Mouse (Mus musculus) lung, postnatal 0 days (tissue): ENCODE results near the gene E030018B13Rik. TPM values are rescaled to one million over a fixed set of nuclear protein-coding genes. Genes with fewer than 3 reads are reported as not detected.
A peak's percentile ranks its signal among the peaks of the same experiment; 100 is the strongest.

Experiments
- ATAC-seq: fragments of 200-750 bp; cut with Nextera tagmentation; 2 replicates; pipeline ENCODE4 v1.8.0; 2017; ENCODE audit warnings: moderate library complexity
- DNase-seq: peaks from one replicate; pipeline ENCODE4 v3.0.0-alpha.2; 2016; ENCODE audit warnings: low spot score
- H3K27ac ChIP-seq: fragments of 300-500 bp; sonication (generic); 2 replicates; pipeline ENCODE4 v1.5.1; 2014; ENCODE audit warnings: antibody characterized with exemption, mild to moderate bottlenecking, low read length, mixed read lengths
- H3K27me3 ChIP-seq: fragments of 300-500 bp; sonication (generic); replicated peaks from 2 replicates; pipeline ENCODE4 v1.6.1; 2014; ENCODE audit warnings: low read length, mixed read lengths; ENCODE audit not compliant: insufficient read depth
- H3K36me3 ChIP-seq: fragments of 300-500 bp; sonication (generic); 2 replicates; pipeline ENCODE4 v1.6.1; 2014; ENCODE audit warnings: low read length, mixed read lengths; ENCODE audit not compliant: insufficient read depth
- H3K4me1 ChIP-seq: fragments of 300-500 bp; sonication (generic); 2 replicates; pipeline ENCODE4 v1.6.1; 2014; ENCODE audit warnings: antibody characterized with exemption, low read depth, low read length, mixed read lengths; ENCODE audit not compliant: insufficient read depth
- H3K4me2 ChIP-seq: fragments of 300-500 bp; sonication (generic); replicated peaks from 2 replicates; pipeline ENCODE4 v1.6.1; 2014; ENCODE audit warnings: low read depth, mild to moderate bottlenecking, low read length, moderate library complexity, mixed read lengths
- H3K4me3 ChIP-seq: fragments of 300-500 bp; sonication (generic); 2 replicates; pipeline ENCODE4 v1.5.1; 2014; ENCODE audit warnings: low read depth, low read length
- H3K9ac ChIP-seq: fragments of 300-500 bp; sonication (generic); replicated peaks from 2 replicates; pipeline ENCODE4 v1.6.1; 2014; ENCODE audit warnings: low read depth, mild to moderate bottlenecking
- H3K9me3 ChIP-seq: fragments of 300-500 bp; sonication (generic); 2 replicates; pipeline ENCODE4 v1.6.1; 2016; ENCODE audit warnings: low read length, mixed read lengths
- CTCF ChIP-seq: IDR thresholded peaks from 2 replicates; pipeline ENCODE4 v1.5.1; 2016; ENCODE audit warnings: antibody characterized with exemption, mild to moderate bottlenecking
- EP300 ChIP-seq: IDR thresholded peaks from 2 replicates; pipeline ENCODE4 v1.6.1; 2016; ENCODE audit warnings: antibody characterized with exemption, mild to moderate bottlenecking, control low read depth
- WGBS: fragments of 180-500 bp; shearing (Covaris S2); extraction: QIAGEN DNeasy Blood & Tissue Kit; methylation state at CpG from one replicate; pipeline ENCODE4 v1.1.7; 2014; 5-methylcytosine and 5-hydroxymethylcytosine counted together
- polyA plus RNA-seq: library from polyadenylated mRNA; unstranded; fragments of >200 nt; fragmentation: Nextera tagmentation; extraction: Ambion mirVana; gene quantifications from 2 replicates; pipeline ENCODE4 v1.2.1, GENCODE M21; 2015

The E030018B13Rik gene
- polyA plus RNA-seq, 1 experiment from 2014 or later = 0.27 TPM

GRCm38 (mm10) chr7:63950931-63951607 is 34.4 kb downstream of the E030018B13Rik start:
- H3K9ac ChIP-seq = no peak overlapping the region
- ATAC-seq (no peak; the same call in 1 of the 2 replicates), DNase-seq (no peak)
- no peaks in the 10 kb centered on the region for H3K36me3 ChIP-seq
- no peak overlapping the region for H3K4me3 ChIP-seq
- no peaks in the 10 kb centered on the region for H3K9me3 ChIP-seq
- H3K27ac ChIP-seq = no peak overlapping the region
- no peaks in the 10 kb centered on the region for H3K27me3 ChIP-seq
- 66% methylated on average over 10 of the region's 10 CpGs for WGBS
- H3K4me1 ChIP-seq = no peaks in the 10 kb centered on the region
- H3K4me2 ChIP-seq = no peak overlapping the region
- TF ChIP-seq CTCF = no peak
- TF ChIP-seq EP300 = no peak

DNA sequence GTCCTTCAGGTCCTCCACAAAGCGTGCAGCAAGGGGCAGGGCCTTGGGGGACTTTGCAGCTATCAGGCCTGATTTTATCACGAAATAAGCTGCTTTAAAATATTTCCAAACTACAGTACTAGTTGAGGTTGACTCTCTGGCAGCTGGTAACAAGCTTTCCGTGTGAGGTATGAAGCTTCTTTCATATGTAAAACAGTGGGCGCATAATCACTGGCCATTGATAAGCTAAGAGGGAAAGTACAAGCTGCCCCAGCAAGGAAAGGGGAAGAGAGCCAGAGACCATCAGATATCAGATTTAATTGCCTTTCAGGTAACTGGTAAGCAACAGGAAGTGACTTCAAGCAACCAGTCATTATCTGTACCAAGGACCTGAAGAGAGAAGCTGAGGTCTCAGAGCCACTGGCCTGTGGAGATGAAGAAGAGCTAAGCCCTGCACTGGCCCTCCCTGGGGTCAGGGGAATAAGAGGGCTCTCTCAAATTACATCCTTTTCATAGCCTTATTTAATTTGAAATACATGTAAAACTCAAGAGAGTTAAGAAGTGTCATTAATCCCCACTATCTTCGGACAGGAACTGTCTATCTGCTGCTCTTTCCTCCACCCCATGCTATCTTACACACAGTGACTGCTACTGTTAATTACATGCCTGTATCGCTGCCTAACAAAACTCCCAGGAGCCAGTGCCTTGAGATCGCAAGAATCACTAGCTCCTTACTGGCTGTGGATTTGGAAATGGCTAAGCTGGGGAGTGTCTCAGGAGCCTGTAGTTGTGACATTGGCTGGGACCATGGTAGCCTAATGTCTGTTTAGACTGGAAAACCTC is 35.6 kb downstream of the E030018B13Rik start:
- no peaks in the 10 kb centered on the region for H3K36me3 ChIP-seq
- no peak overlapping the region for H3K27ac ChIP-seq
- TF ChIP-seq CTCF (no peak), EP300 (no peak)
- H3K4me2 ChIP-seq = no peak overlapping the region
- no peak overlapping the region for H3K9ac ChIP-seq
- H3K4me1 ChIP-seq = peaks cover 4% of the 10 kb centered on the region; the same call in 1 of the 2 replicates
- H3K27me3 ChIP-seq = no peaks in the 10 kb centered on the region
- no peak for ATAC-seq
- H3K9me3 ChIP-seq = no peaks in the 10 kb centered on the region
- 75% methylated on average over 7 of the region's 7 CpGs for WGBS
- DNase-seq = no peak
- H3K4me3 ChIP-seq = no peak overlapping the region

GRCm38 (mm10) chr7:63955440-63955839 is 38.8 kb downstream of the E030018B13Rik start:
- DNase-seq = no peak
- Histone ChIP-seq H3K36me3 (no peaks in the 10 kb centered on the region), H3K27me3 (no peaks in the 10 kb centered on the region), H3K4me2 (no peak overlapping the region), H3K4me3 (no peak overlapping the region), H3K4me1 (peaks cover 4% of the 10 kb centered on the region; the same call in 1 of the 2 replicates), H3K9me3 (no peaks in the 10 kb centered on the region), H3K9ac (no peak overlapping the region), H3K27ac (no peak overlapping the region)
- no peak for TF ChIP-seq CTCF
- no peak for TF ChIP-seq EP300
- no peak for ATAC-seq
- 90% methylated on average over 2 of the region's 2 CpGs for WGBS

DNA sequence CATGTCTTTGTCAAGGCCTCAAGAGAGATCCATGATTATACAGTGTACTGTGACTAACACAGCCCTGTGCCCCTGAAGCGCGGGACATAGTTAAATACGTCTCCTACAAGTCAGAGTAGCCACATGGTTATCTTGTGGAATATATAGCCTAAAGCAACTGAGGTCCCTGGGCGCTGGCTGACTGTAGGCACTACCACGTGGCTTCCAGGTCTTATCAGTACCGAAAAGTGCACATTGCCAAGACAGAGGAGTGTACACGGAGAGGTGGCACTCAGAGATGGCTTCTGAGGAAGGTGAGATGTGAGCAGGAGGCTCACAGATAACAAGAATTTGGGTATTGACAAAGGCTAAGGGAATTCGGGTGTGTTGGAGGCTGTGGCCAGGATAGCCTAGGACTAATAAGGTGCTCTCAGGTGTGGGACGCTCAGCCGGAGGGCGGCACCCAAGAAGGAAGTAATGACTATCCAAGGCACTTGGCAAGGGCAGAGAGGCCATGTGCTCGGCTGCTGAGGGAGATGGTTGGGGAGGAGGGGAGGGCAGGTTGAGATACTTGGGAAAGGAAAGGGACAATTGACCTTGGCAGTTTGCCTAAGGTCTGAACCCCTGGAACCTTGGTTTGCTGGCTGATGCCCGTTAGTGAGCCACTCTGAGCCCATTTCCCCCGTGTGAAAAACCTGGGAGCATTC is 39.6 kb downstream of the E030018B13Rik start:
- TF ChIP-seq EP300 = no peak
- no peak for TF ChIP-seq CTCF
- ATAC-seq = peak; percentile 48

GRCm38 (mm10) chr7:63956981-63957713 is 40.5 kb downstream of the E030018B13Rik start:
- 42% methylated on average over 16 of the region's 16 CpGs for WGBS
- TF ChIP-seq EP300 = 0 out of 2 replicates have a peak, but pooled peaks have one; percentile 16
- no peak for TF ChIP-seq CTCF
- H3K9ac ChIP-seq = no peak overlapping the region
- H3K27me3 ChIP-seq = no peaks in the 10 kb centered on the region
- peaks cover 4% of the 10 kb centered on the region; the same call in 1 of the 2 replicates for H3K4me1 ChIP-seq
- no peaks in the 10 kb centered on the region for H3K9me3 ChIP-seq
- no peak overlapping the region for H3K4me2 ChIP-seq
- DNase-seq (peak; percentile 60), ATAC-seq (peak; percentile 62)
- no peaks in the 10 kb centered on the region for H3K36me3 ChIP-seq
- no peak overlapping the region for H3K27ac ChIP-seq
- H3K4me3 ChIP-seq = no peak overlapping the region

More for the DNA sequence above, 39.6 kb downstream of the E030018B13Rik start:
- Histone ChIP-seq H3K4me1 (peaks cover 4% of the 10 kb centered on the region; the same call in 1 of the 2 replicates), H3K36me3 (no peaks in the 10 kb centered on the region), H3K27ac (no peak overlapping the region), H3K4me3 (no peak overlapping the region), H3K4me2 (no peak overlapping the region), H3K9ac (no peak overlapping the region), H3K27me3 (no peaks in the 10 kb centered on the region), H3K9me3 (no peaks in the 10 kb centered on the region)
- DNase-seq = peak; percentile 24
- 62% methylated on average over 13 of the region's 14 CpGs for WGBS
